Mouse (Mus musculus) brain, embryonic 18.5 days (tissue): ENCODE measurements around the gene Cdk12.
"Not testable (repeated sequence)": the region's sequence is repeated elsewhere in the genome, so short reads cannot be mapped to it uniquely, and the experiment has no call there.

Experiments used
- DNase-seq: peaks from one replicate; pipeline ENCODE4 v3.0.0-alpha.2; 2012; ENCODE audit warnings: low read depth, low spot score

The Cdk12 gene

GRCm38 (mm10) chr11:98202641-98203350 is at the start of gene Cdk12:
Gene Cdk12, plus strand, starts transcription at chr11:98203059.
- peak; percentile 96 for DNase-seq

- DNase-seq = no peak
These were observed 47.8 kb upstream of the Cdk12 start for GRCm38 (mm10) chr11:98155094-98155493.

- no peak for DNase-seq
These were observed 34.5 kb upstream of the Cdk12 start for GRCm38 (mm10) chr11:98168400-98168799.

- DNase-seq = not testable (repeated sequence)
These were observed 20.7 kb upstream of the Cdk12 start for GRCm38 (mm10) chr11:98182149-98182548.

- no peak for DNase-seq
These were observed 15.0 kb upstream of the Cdk12 start for GRCm38 (mm10) chr11:98187640-98188395.

GRCm38 (mm10) chr11:98190820-98191219 is 12.0 kb upstream of the Cdk12 start:
- DNase-seq = no peak

GRCm38 (mm10) chr11:98192901-98193805 is 9.7 kb upstream of the Cdk12 start, which contains the start of gene Med1:
Gene Med1, minus strand, starts transcription at chr11:98193293.
- DNase-seq = peak; percentile 93

GRCm38 (mm10) chr11:98201791-98202640 is 843 bp upstream of the Cdk12 start:
- no peak for DNase-seq

- no peak for DNase-seq
These were observed 572 bp downstream of the Cdk12 start for GRCm38 (mm10) chr11:98203351-98203911.

- no peak for DNase-seq
These were observed 1.1 kb downstream of the Cdk12 start for GRCm38 (mm10) chr11:98203931-98204421.

GRCm38 (mm10) chr11:98205463-98205862 is 2.6 kb downstream of the Cdk12 start:
- no peak for DNase-seq

GRCm38 (mm10) chr11:98206281-98206680 is 3.4 kb downstream of the Cdk12 start:
- DNase-seq = not testable (repeated sequence)

- not testable (repeated sequence) for DNase-seq
These were observed 6.8 kb downstream of the Cdk12 start for GRCm38 (mm10) chr11:98209661-98210060.

- no peak for DNase-seq
These were observed 10.5 kb downstream of the Cdk12 start for GRCm38 (mm10) chr11:98213311-98213710.

- DNase-seq = no peak
These were observed 23.5 kb downstream of the Cdk12 start for GRCm38 (mm10) chr11:98226349-98226748.

- DNase-seq = no peak
These were observed 35.6 kb downstream of the Cdk12 start for GRCm38 (mm10) chr11:98238416-98238815.

GRCm38 (mm10) chr11:98238995-98239394 is 36.1 kb downstream of the Cdk12 start:
- no peak for DNase-seq

GRCm38 (mm10) chr11:98242910-98243309 is 40.1 kb downstream of the Cdk12 start:
- not testable (repeated sequence) for DNase-seq

GRCm38 (mm10) chr11:98244415-98244814 is 41.6 kb downstream of the Cdk12 start:
- DNase-seq = no peak

- no peak for DNase-seq
These were observed 44.5 kb downstream of the Cdk12 start for GRCm38 (mm10) chr11:98247325-98247724.
